Mouse (Mus musculus) kidney, adult 8-10 months (tissue): ENCODE results near the gene Tmed2.
"Not testable (repeated sequence)": the region's sequence is repeated elsewhere in the genome, so short reads cannot be mapped to it uniquely, and the experiment has no call there.

ENCODE experiments used
- DNase-seq, 2 experiments: peaks; one replicate each; pipeline ENCODE4 v3.0.0; 2022

Tmed2 gene

DNA sequence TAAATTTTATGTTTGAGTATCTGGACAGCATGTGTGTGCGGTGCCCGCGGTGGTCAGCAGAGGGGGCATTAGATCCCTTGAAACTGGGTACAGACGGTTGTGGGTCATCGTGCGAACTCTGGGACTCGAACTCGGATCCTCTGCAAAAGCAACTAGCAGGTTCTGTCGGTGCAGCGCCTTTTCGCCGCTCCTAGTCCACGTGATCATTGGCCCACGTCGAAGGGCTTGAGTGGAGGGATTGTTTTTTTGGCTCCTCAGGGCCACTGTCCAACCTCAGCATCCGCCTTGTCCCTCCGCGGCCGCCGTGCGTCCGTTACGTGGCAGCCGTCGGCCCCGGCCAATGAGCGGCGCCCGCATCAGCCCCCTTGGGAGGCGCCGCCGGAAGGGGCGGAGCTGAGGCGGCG, at the start of gene Tmed2:
Gene Tmed2 (plus strand): TSS at position 313 of the 404 bp plus-strand sequence.
- DNase-seq: peak; percentile 97

DNA sequence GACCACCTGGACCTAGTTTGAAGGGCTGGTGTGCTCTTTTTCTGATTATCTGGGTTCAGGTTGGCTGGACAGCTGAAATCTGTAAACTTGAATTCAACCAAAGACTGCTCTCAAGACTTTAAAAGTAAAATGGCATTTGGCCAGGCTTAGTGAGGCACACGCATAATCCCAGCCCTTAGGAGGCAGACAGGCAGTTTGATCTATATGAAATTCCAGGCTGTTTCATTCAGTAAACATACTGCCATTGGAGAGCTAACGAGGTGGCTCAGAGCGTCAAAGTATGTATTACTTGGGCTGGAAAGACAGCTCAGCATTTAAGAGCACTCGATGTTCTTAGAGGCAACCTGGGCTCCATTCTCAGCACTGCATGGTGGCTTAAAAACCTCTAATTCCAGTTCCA, 48.8 kb upstream of the Tmed2 start:
- no peak for DNase-seq

DNA sequence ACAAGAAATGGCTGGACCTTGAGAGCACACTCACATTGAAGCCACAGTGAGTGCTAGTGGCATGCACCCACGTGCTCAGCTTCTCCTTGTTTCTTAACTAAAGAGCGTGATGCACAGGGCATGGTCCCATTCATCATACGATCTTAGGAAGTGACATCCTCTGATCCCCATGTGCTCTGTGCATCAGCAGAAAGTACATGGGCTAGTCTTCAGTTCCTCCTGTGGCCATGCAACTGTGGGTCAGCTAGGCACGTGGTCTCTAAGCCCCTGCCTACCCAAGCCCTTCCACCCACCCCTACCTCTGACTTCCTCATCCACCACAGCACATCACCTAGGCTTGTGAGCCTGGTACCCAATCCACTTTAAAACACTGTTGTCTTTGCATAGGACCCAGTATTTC, 47.9 kb upstream of the Tmed2 start:
- no peak for DNase-seq

DNA sequence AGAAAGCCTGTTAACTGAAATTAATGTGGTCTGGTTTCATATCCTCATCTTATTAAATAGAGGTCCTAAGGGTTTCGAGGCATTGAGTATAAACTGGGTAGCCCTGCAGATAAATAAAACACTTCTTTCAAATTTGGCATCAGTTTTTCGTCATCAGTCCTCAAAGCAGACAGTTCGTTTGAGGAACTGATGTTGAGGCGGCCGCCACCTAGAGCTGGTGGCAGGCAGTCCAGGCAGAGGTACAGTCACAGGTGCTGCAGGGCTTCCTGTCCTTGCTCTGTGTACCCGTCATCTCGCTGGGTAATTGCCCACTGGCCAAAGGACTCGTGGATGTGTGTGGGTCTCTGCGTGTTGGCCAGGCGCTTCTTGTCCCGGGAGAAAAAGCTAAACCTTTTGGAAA, 47.0 kb upstream of the Tmed2 start:
- DNase-seq: no peak

DNA sequence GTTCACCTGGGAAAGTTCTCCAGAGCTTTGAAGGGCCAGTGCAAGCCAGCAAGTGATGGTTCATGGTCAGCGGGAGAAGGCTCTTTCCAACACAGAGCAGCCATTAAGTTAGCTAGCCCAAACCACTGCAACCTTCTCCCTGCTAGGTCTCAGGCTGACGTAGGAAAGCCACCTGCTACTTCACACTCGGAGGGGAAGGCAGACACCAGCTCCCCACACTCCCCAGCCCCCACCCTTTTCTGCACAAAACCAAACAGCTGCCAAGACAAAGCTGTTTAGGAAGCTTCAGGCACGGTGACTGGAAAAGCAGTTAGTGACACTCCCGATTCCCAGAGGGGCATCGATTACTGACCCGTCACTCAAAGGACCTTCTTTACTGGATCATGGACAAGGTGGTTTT, 44.9 kb upstream of the Tmed2 start:
- DNase-seq: no peak

DNA sequence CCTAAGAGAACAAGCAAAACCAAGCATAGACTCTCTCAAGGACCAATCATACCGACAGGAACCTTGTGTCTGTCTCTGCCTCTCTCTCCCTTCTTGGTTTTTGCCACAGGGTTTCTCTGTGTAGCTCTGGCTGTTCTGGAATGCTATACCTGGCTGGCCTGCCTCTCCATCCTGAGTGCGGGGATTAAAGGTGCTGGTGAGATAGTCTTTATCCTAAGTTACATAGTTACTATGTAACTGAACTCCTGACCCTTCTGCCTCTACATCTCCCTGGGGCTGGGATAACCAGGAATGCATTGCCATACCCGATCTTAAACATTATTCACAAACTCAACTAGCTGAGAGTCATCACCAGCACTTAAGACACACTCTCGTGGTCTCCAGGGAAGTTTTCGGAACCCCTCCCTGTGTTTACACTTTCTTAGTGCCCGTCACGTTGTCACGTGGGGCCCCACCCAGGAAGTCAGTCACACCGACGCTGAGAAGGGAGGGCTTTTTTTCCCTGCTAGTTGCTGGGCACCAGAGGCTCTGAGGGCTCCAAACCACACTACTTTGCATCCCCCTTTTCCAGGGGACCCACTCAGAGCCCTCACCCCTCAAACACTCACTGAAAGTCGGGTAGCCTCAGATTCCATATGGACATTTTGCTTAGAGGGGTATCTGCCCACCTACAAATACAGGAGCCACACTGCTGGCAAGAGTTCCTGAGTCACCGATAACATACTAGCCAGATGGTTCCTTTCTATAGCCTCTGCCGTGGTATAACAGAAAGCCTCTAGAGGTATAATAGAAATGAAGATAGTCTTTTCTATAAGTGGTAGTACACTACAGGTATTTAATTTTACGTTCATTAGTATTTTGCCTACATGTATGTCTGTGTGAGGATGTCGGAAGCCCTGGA, 43.6 kb upstream of the Tmed2 start:
- DNase-seq: no peak

DNA sequence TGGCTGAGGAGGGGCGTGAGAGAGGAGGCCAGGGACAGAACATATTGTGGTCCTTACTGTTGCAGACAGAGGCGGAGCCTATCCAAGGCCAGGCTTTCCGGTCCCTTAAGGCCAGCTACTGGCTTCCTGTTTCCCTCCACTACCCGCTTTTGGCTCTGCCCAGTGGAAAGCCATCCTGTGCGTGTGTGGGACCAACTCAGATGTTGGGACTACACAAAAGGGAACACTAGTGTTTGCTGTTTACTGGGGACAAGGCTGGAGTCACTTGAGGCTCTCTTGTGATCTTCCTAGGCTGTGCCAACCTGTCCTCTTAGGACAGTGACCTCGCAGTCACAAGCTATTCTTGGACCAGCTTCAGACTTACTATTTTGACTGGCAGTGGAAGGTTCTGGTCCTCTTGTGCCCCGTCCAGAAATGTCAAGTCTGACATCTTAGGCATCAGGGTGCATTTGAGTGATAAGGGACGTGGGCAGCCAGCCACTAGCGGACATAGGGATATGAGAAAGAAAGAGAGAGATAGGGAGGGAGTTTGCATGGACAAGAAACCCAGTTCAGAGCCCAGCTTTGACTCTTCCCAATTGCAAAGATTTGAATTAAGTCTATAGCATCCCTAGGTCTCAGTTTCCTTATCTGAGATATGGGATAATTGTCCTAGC, 42.1 kb upstream of the Tmed2 start:
- DNase-seq: peak in 1 of 2 experiments; percentile 42

DNA sequence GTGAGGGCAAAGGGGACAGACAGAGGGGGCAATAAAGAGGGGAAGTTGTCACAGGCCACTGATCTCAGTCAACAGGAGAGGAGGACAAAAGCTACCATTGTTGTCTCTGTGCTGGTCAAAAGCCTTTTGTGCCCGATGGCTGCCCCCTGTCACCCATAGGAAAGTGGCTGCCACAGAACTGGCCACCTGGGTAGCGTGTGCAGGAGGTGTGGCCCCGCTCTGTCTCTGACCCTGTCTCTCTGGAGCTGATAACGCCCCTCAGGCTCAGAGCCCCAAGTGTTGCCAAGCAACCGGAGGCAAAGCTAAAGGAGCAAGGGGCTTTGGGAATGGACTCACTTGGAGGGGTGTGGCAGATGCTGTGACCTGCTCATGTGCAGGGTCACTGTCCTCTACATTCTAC, 41.5 kb upstream of the Tmed2 start:
- no peak for DNase-seq

DNA sequence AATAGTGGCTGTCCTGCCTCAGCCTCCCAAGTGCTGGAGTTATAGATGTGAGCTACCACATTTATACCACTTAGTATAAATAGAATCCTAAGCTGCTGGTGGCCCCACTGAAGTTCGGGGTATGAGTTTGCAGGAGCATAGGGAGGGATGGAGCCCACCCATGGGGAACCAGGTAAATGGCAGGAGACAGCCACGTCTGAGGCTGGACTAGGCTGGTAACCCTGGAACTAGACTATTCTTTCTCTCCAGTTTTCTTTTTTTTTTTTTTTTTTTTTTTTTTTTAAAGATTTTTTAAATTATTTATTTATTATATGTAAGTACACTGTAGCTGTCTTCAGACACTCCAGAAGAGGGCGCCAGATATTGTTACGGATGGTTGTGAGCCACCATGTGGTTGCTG, 40.5 kb upstream of the Tmed2 start:
- DNase-seq: not testable (repeated sequence)

DNA sequence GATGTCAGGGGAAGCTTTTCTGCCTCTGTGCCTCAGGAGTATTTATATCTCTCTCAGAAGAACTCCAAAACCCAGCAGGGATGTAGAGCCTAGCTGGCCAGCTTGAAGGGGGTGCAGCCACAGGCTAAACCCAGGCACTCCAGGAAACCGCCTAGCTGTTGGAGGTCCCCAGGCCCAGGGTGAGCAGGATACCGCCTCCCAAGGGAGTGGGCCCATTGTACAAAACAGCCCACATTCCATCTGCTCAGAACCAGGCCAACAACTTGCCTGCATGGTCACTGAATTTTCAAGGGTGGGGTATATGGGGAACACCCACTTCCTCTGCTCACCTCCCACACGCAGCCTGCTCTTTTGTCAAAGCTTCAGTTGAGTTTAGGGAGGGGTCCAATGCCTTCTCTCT, 39.9 kb upstream of the Tmed2 start:
- DNase-seq: no peak

DNA sequence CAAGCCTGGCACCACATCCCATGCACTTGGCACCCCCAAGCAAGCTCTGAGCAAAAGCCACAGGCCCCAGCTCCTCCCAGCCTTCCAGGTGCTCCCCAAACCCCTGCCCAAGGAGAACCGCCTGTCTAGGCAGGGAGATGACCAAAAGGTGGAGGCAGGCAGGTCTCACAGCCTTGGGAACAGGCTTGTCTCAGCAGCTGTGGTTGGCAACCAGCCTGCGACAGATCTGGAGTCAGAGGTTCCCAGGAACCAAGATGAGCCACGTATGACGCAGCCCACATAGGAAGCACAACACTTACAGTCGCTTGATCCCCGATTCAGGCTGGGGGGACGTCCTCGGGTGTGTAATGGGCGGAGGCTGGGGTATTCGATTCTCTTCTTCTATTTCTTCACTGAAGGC, 39.0 kb upstream of the Tmed2 start:
- no peak for DNase-seq

DNA sequence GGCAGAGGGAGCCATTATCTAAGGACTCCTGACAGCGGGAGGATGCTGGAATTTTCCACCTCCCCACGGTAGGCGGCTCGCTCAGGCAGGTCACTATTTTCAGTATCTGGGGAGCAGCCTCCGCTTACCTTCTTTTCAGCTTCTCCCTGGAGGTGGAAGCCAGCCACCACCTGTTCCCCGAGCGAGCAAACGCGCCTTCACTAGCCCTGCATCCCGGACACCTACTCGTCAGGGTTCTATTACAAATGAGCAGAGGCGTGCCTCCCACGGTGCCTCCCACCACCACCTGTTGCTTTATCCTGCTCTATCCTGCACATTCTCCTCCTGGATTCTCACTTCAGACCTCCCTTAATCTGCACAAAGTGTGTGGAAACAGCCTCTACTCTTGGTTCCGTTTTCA, 36.8 kb upstream of the Tmed2 start:
- no peak for DNase-seq

DNA sequence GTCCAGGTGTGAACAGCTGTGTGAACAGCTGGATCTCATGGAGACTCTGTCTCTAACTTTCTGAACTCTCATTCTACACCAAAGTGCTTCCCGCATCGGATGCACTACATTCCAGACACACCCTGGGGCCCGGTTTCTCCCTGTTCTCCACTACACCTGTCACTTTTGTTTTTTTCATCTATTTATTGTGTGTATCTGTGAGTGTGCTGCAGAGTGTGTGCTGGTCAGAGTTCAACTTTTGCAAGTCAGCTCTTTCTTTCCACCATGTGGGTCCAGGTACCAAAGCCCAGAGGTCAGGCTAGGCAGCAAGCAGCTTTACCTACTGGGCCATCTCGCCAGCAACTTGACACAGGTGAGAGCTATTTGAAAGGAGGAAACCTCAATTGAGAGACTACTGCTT, 35.3 kb upstream of the Tmed2 start:
- DNase-seq: no peak

DNA sequence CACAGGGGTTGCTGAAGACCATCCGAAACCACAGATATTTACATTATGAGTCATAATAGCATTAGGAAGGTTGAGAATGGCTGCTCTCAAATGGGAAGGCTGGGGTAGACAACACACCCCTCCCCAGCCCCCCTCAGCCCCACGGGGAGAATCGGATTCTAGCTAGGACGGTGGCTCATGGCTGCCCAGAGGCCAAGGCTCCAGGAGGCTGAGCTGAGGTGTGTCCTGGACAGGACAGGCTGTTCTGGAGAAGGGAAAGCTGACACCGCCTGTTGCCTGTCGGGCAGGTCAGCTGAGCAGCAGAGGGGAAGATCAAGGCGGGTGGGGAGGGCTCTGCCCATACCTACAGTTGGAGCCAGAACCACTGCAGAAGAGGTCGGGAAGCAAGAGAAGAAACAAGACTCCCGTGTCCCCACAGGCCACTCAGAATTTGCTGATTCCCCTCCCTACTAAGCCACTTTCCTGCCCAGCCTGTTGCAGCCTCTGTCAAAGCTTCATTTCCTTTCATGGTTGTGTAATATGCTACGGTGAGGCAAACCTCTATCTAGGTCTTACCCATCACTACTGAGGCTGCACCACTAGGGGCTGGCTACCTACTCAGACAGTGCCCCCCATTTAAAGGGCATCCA, 33.6 kb upstream of the Tmed2 start:
- DNase-seq: no peak

DNA sequence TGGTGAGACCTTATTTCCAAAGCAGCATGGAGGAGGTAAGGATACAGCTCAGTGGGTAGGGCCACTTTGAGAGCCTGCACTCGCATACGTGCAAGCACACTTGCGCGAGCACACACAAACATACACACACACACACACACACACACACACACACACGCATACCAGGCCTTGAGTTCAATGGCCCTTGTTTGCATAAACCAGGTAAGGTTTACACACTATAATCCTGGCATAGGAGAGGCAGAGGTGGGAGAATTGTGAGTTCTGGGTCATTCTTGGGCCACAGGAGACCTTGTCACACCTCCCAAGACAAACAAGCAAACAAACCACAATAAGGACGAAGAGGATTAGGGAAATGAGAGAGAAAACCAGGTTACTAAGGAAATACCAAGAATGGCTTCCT, 31.3 kb upstream of the Tmed2 start:
- DNase-seq: no peak

DNA sequence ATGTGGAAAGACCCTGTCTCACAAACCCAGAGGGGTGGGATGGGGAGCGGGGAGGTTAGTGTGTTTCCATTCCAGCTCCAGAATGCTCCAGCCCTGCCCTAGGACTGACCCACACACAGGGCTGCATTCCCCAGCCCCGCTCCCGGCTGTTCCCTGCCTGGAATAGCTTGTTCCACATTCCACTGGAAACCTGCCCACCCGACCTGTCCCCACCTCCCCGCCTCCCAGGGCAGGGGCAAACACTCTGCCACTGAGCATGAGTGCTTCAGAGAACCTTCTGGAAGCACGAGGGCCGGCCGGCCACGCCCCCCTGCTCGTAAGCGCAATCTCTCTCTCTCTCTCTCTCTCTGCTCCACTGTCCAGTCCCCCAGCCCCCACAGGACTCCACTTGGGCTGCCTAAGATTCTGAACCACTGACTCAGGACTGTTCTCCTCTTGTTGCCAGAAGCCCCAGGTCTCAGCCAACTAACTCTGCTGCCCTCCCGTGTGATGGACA, 30.7 kb upstream of the Tmed2 start:
- DNase-seq: peak; percentile 84 to 91

DNA sequence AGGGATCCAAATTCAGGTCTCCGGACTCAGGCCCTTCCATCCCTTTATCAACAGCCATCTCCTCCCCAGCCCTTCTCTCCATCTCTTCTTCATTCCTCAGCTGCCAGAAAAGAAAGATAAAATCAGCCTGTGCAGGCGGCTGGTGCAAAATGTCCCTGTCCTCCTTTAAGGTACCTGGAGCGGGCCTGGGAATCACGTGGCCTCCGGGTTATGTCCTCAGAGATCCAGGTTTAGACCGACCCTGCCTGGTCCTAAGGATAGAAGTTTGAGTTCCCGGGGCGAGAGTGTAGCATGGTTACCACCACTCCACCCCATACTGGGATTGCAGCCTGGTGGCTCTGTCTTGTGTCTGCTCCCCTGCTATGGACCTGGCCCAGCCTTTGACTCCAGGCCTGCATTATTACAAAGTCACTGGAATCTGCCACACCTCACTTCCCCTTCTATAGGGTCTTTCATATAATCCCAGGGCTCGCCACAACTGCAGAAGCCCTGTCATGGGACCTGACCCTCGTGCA, 29.9 kb upstream of the Tmed2 start:
- no peak for DNase-seq

DNA sequence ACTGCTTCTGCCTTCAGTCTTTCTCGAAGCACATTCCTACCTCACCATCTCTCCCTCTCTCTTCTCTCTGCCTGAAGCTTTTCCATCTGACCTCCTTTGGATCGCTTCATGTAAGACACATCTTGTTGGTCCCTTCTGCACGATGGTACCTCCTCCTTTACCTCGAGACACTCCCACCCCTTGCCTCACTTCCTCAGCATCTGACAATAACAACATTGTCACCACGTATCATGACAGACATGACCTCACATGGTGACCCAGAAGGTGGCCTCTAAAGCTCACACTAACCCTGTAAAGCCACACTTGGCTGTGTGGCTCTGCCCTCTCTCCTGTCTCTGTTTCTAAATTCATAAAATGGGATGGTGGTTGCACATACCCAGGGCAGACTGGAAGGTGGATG, 24.7 kb upstream of the Tmed2 start:
- DNase-seq: no peak

DNA sequence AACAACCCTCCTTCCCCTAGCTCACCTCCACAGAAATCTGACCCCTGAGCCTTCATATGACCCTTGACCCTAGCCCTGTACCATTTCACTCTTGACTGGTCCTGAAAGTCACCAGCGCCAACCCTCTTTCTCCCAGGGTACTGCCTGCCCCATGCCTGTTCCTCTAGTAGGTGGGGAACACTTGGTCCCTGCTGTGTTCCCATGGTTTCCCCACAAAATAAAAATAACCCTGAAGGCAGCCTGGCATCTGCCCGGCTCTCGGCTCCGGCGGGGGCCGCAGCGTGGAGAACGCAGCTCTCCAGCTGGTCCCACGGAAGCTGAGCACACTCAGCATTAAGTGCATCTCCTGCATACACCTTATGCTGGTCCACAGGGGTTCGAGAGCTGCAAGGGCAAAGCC, 21.8 kb upstream of the Tmed2 start:
- no peak for DNase-seq

DNA sequence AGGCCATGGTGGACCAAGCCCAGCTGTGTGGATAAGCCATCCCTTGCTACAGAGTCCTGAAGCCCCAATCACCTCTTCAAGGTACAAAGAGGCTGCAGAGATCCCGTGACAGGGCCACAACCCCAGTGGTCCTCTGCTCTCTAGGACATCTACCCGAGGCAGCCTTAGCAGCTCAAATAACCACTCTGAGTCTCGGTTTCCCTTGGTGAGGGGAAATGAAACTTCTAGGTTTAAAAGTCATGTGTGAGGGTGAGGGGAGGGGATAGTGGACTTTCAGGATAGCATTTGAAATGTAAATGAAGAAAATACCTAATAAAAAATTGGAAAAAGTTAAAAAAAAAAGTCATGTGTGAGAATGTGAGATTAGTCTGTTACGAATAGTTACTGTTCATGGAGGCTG, 18.9 kb upstream of the Tmed2 start:
- no peak for DNase-seq

DNA sequence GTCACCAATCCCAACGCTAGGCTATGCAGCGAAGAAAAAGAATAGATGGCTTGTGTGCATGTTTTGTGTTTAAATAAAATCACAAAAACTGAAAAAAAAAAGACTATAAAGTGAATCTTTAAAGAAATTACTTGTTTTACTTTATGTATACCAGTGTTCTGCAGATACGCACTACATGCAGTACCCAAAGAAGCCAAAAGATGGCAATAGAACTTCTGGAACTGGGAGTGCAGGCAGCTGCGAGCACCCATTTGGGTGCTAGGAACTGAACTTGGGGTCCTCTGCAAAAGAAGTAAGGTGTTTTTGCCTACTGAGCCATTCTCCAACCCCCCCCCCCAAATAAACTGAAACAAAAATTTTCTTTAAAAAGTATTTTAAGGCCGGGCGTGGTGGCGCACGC, 17.5 kb upstream of the Tmed2 start:
- no peak for DNase-seq

DNA sequence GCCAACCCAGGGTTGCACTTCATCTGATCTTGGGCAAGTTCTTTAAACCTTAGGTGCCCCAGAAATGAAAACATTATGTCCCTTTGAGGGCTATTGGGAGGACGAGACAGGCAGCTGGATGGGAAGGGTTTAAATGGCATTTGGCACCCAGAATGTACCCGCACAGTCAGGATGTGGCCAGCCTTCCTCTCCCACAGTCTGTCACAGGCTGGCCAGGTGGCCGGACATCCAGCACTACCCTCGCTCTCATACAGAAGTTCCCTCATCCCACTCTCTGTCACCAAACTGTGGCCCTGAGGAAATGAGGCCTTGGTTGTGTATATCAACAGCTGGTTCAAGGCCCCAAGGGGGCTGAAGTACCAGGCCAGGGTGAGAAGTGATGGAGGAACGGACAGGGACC, 15.6 kb upstream of the Tmed2 start:
- DNase-seq: no peak

DNA sequence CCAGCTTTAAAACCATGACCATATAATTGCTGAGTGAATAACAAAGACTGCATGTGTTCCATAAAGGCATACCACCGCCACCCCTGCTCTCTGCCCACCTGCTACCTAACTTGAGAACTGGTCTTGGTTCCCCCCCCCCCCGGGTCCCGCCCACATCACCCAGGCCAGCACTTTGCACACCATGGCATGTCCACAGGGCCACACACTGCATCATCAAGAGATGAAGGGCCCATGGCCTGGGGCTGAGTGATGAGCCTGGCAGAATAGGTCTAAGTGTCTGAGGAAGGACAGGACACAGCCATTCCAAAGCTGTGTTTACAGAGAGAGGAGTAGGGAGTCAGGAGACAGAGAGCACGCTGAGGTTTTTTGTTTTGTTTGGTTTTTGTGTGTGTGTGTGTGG, 12.1 kb upstream of the Tmed2 start:
- no peak for DNase-seq

DNA sequence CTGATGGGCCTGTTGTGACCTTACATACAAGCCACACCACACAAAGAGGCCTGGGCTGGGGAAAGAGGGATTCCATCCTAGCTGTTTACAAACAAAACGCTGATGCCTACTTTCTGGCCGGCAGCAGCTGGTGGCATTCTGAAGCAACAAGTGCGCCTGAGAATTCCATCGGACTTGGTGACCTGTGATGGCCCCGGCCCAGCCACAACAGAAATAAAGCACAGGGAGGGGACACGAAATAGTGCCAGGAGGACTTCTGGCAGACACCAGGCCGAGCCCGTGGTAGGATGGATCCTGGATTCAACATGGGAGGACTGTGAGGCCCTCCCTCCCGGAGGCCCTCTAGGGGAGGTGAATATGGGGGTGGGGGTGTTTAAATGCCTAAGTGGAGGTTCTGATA, 11.7 kb upstream of the Tmed2 start:
- no peak for DNase-seq
